Mouse (Mus musculus): ENCODE results near the gene Nedd9. TPM values are rescaled to one million over a fixed set of nuclear protein-coding genes. Genes with fewer than 3 reads are reported as not detected.

The Nedd9 gene
- total and polyA plus RNA-seq, 3 experiments: 41.3 to 48.7 (median 42.5) TPM

GRCm38 (mm10) chr13:41498611-41499121 is 11.5 kb upstream of the Nedd9 start:
- Histone ChIP-seq H3K27me3 (replicated peaks) (no peaks in the 10 kb centered on the region), H3K4me1 (ENCODE audit: control insufficient read depth in 1 of 2, insufficient read depth in 2 of 2) (peaks cover 22 to 33% of the 10 kb centered on the region in 2 experiments), H3K9ac (ENCODE audit: insufficient read depth, low read depth) (no peak overlapping the region), H3K79me2 (replicated peaks; ENCODE audit: control insufficient read depth, extremely low read depth, insufficient read depth, poor library complexity, severe bottlenecking) (no peaks in the 10 kb centered on the region), H3K9me3 (replicated peaks; ENCODE audit: low read length) (no peaks in the 10 kb centered on the region), H3K36me3 (replicated peaks in 1 of 2; ENCODE audit: control insufficient read depth in 1 of 2, insufficient read depth in 1 of 2, low read length in 1 of 2) (no peaks in the 10 kb centered on the region), H3K4me3 (replicated peaks in 1 of 3; ENCODE audit: low read depth in 2 of 3, low read length in 2 of 3, poor library complexity in 1 of 3) (no peak overlapping the region), H3K4me2 (ENCODE audit: insufficient read depth, low read depth, poor library complexity, severe bottlenecking) (no peak overlapping the region), H3K27ac (ENCODE audit: insufficient read depth, low read depth) (no peak overlapping the region)
- dilution Hi-C loops (cut with MboI; ENCODE audit: extremely low pct_ligation_motif_present, extremely low pct_unique_long_range_greater_than_20kb, low sequenced_read_pairs): no loop called here
- no peak for DNase-seq (ENCODE audit: extremely low read depth)
- in situ Hi-C loops (cut with MboI; ENCODE audit: low pct_ligation_motif_present, low pct_unique_long_range_greater_than_20kb, low sequenced_read_pairs): no loop called here
- TF ChIP-seq JUND (conservative IDR thresholded peaks at IDR 0.05; ENCODE audit: low read depth, low read length): no peak
- no peak for TF ChIP-seq IRF4 (IDR thresholded peaks at IDR 0.05; ENCODE audit: low read depth, low read length)
- TF ChIP-seq ELF1 (IDR thresholded peaks at IDR 0.05; ENCODE audit: low read depth, low read length): no peak
- TF ChIP-seq MAFK (IDR thresholded peaks at IDR 0.05; ENCODE audit: insufficient replicate concordance, low read length): no peak
- no peak for TF ChIP-seq USF1 (IDR thresholded peaks at IDR 0.05; ENCODE audit: low read depth, low read length)
- TF ChIP-seq CTCF (conservative IDR thresholded peaks at IDR 0.05 in 1 of 2, IDR thresholded peaks at IDR 0.05 in 1 of 2; ENCODE audit: low read depth in 2 of 2, low read length in 2 of 2): no peak
- no peak for TF ChIP-seq MAX (IDR thresholded peaks at IDR 0.05; ENCODE audit: low read length)

GRCm38 (mm10) chr13:41494681-41495080 is 7.5 kb upstream of the Nedd9 start:
- dilution Hi-C loops (cut with MboI; ENCODE audit: extremely low pct_ligation_motif_present, extremely low pct_unique_long_range_greater_than_20kb, low sequenced_read_pairs): no loop called here
- no peaks in the 10 kb centered on the region for H3K27me3 ChIP-seq (replicated peaks)
- peaks cover 0 to 2% of the 10 kb centered on the region in 2 experiments for H3K36me3 ChIP-seq (replicated peaks in 1 of 2; ENCODE audit: control insufficient read depth in 1 of 2, insufficient read depth in 1 of 2, low read length in 1 of 2)
- H3K79me2 ChIP-seq (replicated peaks; ENCODE audit: control insufficient read depth, extremely low read depth, insufficient read depth, poor library complexity, severe bottlenecking): no peaks in the 10 kb centered on the region
- peaks cover 36 to 53% of the 10 kb centered on the region in 2 experiments for H3K4me1 ChIP-seq (ENCODE audit: control insufficient read depth in 1 of 2, insufficient read depth in 2 of 2)
- TF ChIP-seq IRF4 (IDR thresholded peaks at IDR 0.05; ENCODE audit: low read depth, low read length): 0 out of 2 replicates have a peak, but pooled peaks have one; percentile 6
- no peak for TF ChIP-seq ZKSCAN1 (IDR thresholded peaks at IDR 0.05; ENCODE audit: borderline replicate concordance, low read depth, low read length)
- no peaks in the 10 kb centered on the region for H3K9me3 ChIP-seq (replicated peaks; ENCODE audit: low read length)
- H3K9ac ChIP-seq (ENCODE audit: insufficient read depth, low read depth): no peak overlapping the region
- DNase-seq (ENCODE audit: extremely low read depth): no peak
- H3K4me2 ChIP-seq (ENCODE audit: insufficient read depth, low read depth, poor library complexity, severe bottlenecking): no peak overlapping the region
- no peak overlapping the region for H3K4me3 ChIP-seq (replicated peaks in 1 of 3; ENCODE audit: low read depth in 2 of 3, low read length in 2 of 3, poor library complexity in 1 of 3)
- in situ Hi-C loops (cut with MboI; ENCODE audit: low pct_ligation_motif_present, low pct_unique_long_range_greater_than_20kb, low sequenced_read_pairs): no loop called here
- H3K27ac ChIP-seq (ENCODE audit: insufficient read depth, low read depth): no peak overlapping the region

GRCm38 (mm10) chr13:41491981-41492702 is 5.0 kb upstream of the Nedd9 start:
- H3K27me3 ChIP-seq (replicated peaks): no peaks in the 10 kb centered on the region
- peaks cover 44 to 67% of the 10 kb centered on the region in 2 experiments for H3K4me1 ChIP-seq (ENCODE audit: control insufficient read depth in 1 of 2, insufficient read depth in 2 of 2)
- peak overlapping the region; percentile 87 for H3K27ac ChIP-seq (ENCODE audit: insufficient read depth, low read depth)
- H3K79me2 ChIP-seq (replicated peaks; ENCODE audit: control insufficient read depth, extremely low read depth, insufficient read depth, poor library complexity, severe bottlenecking): peaks cover 6% of the 10 kb centered on the region; the same call in 1 of the 2 replicates
- no peaks in the 10 kb centered on the region for H3K9me3 ChIP-seq (replicated peaks; ENCODE audit: low read length)
- dilution Hi-C loops (cut with MboI; ENCODE audit: extremely low pct_ligation_motif_present, extremely low pct_unique_long_range_greater_than_20kb, low sequenced_read_pairs): no loop called here
- TF ChIP-seq EP300 (IDR thresholded peaks at IDR 0.05; ENCODE audit: low read length): no peak
- TF ChIP-seq MXI1 (IDR thresholded peaks at IDR 0.05; ENCODE audit: low read depth, low read length): 0 out of 2 replicates have a peak, but pooled peaks have one; percentile 27
- peak overlapping the region; percentile 66 for H3K4me2 ChIP-seq (ENCODE audit: insufficient read depth, low read depth, poor library complexity, severe bottlenecking)
- in situ Hi-C loops (cut with MboI; ENCODE audit: low pct_ligation_motif_present, low pct_unique_long_range_greater_than_20kb, low sequenced_read_pairs): no loop called here
- peak overlapping the region; percentile 0 to 38 (median 19) for H3K4me3 ChIP-seq (replicated peaks in 1 of 3; ENCODE audit: low read depth in 2 of 3, low read length in 2 of 3, poor library complexity in 1 of 3)
- no peak for DNase-seq (ENCODE audit: extremely low read depth)
- peak overlapping the region; percentile 3; the same call in 1 of the 2 replicates for H3K9ac ChIP-seq (ENCODE audit: insufficient read depth, low read depth)
- H3K36me3 ChIP-seq (replicated peaks in 1 of 2; ENCODE audit: control insufficient read depth in 1 of 2, insufficient read depth in 1 of 2, low read length in 1 of 2): peaks cover 0 to 2% of the 10 kb centered on the region in 2 experiments
